Mouse (Mus musculus): Measurements from ENCODE around the gene Ist1. TPM values are rescaled to one million over a fixed set of nuclear protein-coding genes. Genes with fewer than 3 reads are reported as not detected.

The Ist1 gene
- polyA plus RNA-seq, 1 experiment from 2014 or later: 172 TPM

GRCm38 (mm10) chr8:109672656-109673055 lies 20.4 kb downstream of the Ist1 start:
- Histone ChIP-seq H3K27ac (ENCODE audit: low read depth, low read length) (no peak overlapping the region), H3K27me3 (ENCODE audit: control insufficient read depth, insufficient read depth, low read length) (no peaks in the 10 kb centered on the region), H3K4me1 (replicated peaks; ENCODE audit: control insufficient read depth, insufficient read depth, low read length) (no peaks in the 10 kb centered on the region), H3K4me3 (ENCODE audit: low read depth, low read length) (no peak overlapping the region), H3K9me3 (ENCODE audit: control insufficient read depth, low read length) (no peaks in the 10 kb centered on the region), H3K9ac (ENCODE audit: low read length) (no peak overlapping the region), H3K4me2 (ENCODE audit: low read depth, low read length, severe bottlenecking) (no peak overlapping the region), H3K36me3 (ENCODE audit: control insufficient read depth, insufficient read depth, low read length) (peaks cover 9% of the 10 kb centered on the region)
- 91% methylated on average over 5 of the region's 5 CpGs for WGBS
- DNase-seq (ENCODE audit: low spot score) (no peak), ATAC-seq (replicated peaks; ENCODE audit: low FRiP score) (no peak)

GRCm38 (mm10) chr8:109666616-109667015 lies 26.4 kb downstream of the Ist1 start:
- Histone ChIP-seq H3K4me3 (ENCODE audit: low read depth, low read length) (no peak overlapping the region), H3K36me3 (ENCODE audit: control insufficient read depth, insufficient read depth, low read length) (no peaks in the 10 kb centered on the region), H3K27me3 (ENCODE audit: control insufficient read depth, insufficient read depth, low read length) (no peaks in the 10 kb centered on the region), H3K9me3 (ENCODE audit: control insufficient read depth, low read length) (no peaks in the 10 kb centered on the region), H3K9ac (ENCODE audit: low read length) (no peak overlapping the region), H3K4me1 (replicated peaks; ENCODE audit: control insufficient read depth, insufficient read depth, low read length) (no peaks in the 10 kb centered on the region), H3K27ac (ENCODE audit: low read depth, low read length) (no peak overlapping the region), H3K4me2 (ENCODE audit: low read depth, low read length, severe bottlenecking) (no peak overlapping the region)
- WGBS: 88% methylated on average over 5 of the region's 5 CpGs
- ATAC-seq (replicated peaks; ENCODE audit: low FRiP score) (no peak), DNase-seq (ENCODE audit: low spot score) (no peak)

GRCm38 (mm10) chr8:109662328-109662727 lies 30.7 kb downstream of the Ist1 start:
- no peaks in the 10 kb centered on the region for H3K4me1 ChIP-seq (replicated peaks; ENCODE audit: control insufficient read depth, insufficient read depth, low read length)
- no peak for DNase-seq (ENCODE audit: low spot score)
- WGBS: 89% methylated on average over 3 of the region's 3 CpGs

GRCm38 (mm10) chr8:109656860-109657259 lies 36.2 kb downstream of the Ist1 start:
- Histone ChIP-seq H3K4me3 (ENCODE audit: low read depth, low read length) (no peak overlapping the region), H3K9ac (ENCODE audit: low read length) (no peak overlapping the region), H3K4me1 (replicated peaks; ENCODE audit: control insufficient read depth, insufficient read depth, low read length) (no peaks in the 10 kb centered on the region), H3K9me3 (ENCODE audit: control insufficient read depth, low read length) (no peaks in the 10 kb centered on the region), H3K4me2 (ENCODE audit: low read depth, low read length, severe bottlenecking) (no peak overlapping the region), H3K27me3 (ENCODE audit: control insufficient read depth, insufficient read depth, low read length) (no peaks in the 10 kb centered on the region), H3K36me3 (ENCODE audit: control insufficient read depth, insufficient read depth, low read length) (no peaks in the 10 kb centered on the region), H3K27ac (ENCODE audit: low read depth, low read length) (no peak overlapping the region)
- ATAC-seq (replicated peaks; ENCODE audit: low FRiP score) (no peak), DNase-seq (ENCODE audit: low spot score) (no peak)
- WGBS: 91% methylated on average over 3 of the region's 3 CpGs

More at GRCm38 (mm10) chr8:109662328-109662727, 30.7 kb downstream of the Ist1 start:
- no peak overlapping the region for H3K4me3 ChIP-seq (ENCODE audit: low read depth, low read length)
- no peak overlapping the region for H3K9ac ChIP-seq (ENCODE audit: low read length)
- ATAC-seq (replicated peaks; ENCODE audit: low FRiP score): no peak
- H3K36me3 ChIP-seq (ENCODE audit: control insufficient read depth, insufficient read depth, low read length): no peaks in the 10 kb centered on the region
- no peak overlapping the region for H3K27ac ChIP-seq (ENCODE audit: low read depth, low read length)
- H3K4me2 ChIP-seq (ENCODE audit: low read depth, low read length, severe bottlenecking): no peak overlapping the region
- H3K27me3 ChIP-seq (ENCODE audit: control insufficient read depth, insufficient read depth, low read length): no peaks in the 10 kb centered on the region
- no peaks in the 10 kb centered on the region for H3K9me3 ChIP-seq (ENCODE audit: control insufficient read depth, low read length)

- Histone ChIP-seq H3K9ac (ENCODE audit: low read length) (no peak overlapping the region), H3K36me3 (ENCODE audit: control insufficient read depth, insufficient read depth, low read length) (no peaks in the 10 kb centered on the region), H3K9me3 (ENCODE audit: control insufficient read depth, low read length) (no peaks in the 10 kb centered on the region), H3K4me2 (ENCODE audit: low read depth, low read length, severe bottlenecking) (no peak overlapping the region), H3K27ac (ENCODE audit: low read depth, low read length) (no peak overlapping the region), H3K4me1 (replicated peaks; ENCODE audit: control insufficient read depth, insufficient read depth, low read length) (no peaks in the 10 kb centered on the region), H3K27me3 (ENCODE audit: control insufficient read depth, insufficient read depth, low read length) (no peaks in the 10 kb centered on the region), H3K4me3 (ENCODE audit: low read depth, low read length) (no peak overlapping the region)
- WGBS: 84% methylated on average over 10 of the region's 10 CpGs
- ATAC-seq (replicated peaks; ENCODE audit: low FRiP score): no peak
- DNase-seq (ENCODE audit: low spot score): no peak
Observed at GRCm38 (mm10) chr8:109650801-109651200, 42.3 kb downstream of the Ist1 start.

- H3K27ac ChIP-seq (ENCODE audit: low read depth, low read length): no peak overlapping the region
- 87% methylated on average over 7 of the region's 7 CpGs for WGBS
- no peaks in the 10 kb centered on the region for H3K36me3 ChIP-seq (ENCODE audit: control insufficient read depth, insufficient read depth, low read length)
- H3K4me1 ChIP-seq (replicated peaks; ENCODE audit: control insufficient read depth, insufficient read depth, low read length): no peaks in the 10 kb centered on the region
- no peak for ATAC-seq (replicated peaks; ENCODE audit: low FRiP score)
- H3K4me2 ChIP-seq (ENCODE audit: low read depth, low read length, severe bottlenecking): no peak overlapping the region
- no peak for DNase-seq (ENCODE audit: low spot score)
- H3K4me3 ChIP-seq (ENCODE audit: low read depth, low read length): no peak overlapping the region
- no peaks in the 10 kb centered on the region for H3K9me3 ChIP-seq (ENCODE audit: control insufficient read depth, low read length)
- no peaks in the 10 kb centered on the region for H3K27me3 ChIP-seq (ENCODE audit: control insufficient read depth, insufficient read depth, low read length)
- H3K9ac ChIP-seq (ENCODE audit: low read length): no peak overlapping the region
Observed at GRCm38 (mm10) chr8:109648469-109648868, 44.6 kb downstream of the Ist1 start.

GRCm38 (mm10) chr8:109647331-109647730 lies 45.7 kb downstream of the Ist1 start:
- no peaks in the 10 kb centered on the region for H3K27me3 ChIP-seq (ENCODE audit: control insufficient read depth, insufficient read depth, low read length)
- DNase-seq (ENCODE audit: low spot score) (no peak), ATAC-seq (replicated peaks; ENCODE audit: low FRiP score) (no peak)
- no peak overlapping the region for H3K9ac ChIP-seq (ENCODE audit: low read length)
- no peaks in the 10 kb centered on the region for H3K36me3 ChIP-seq (ENCODE audit: control insufficient read depth, insufficient read depth, low read length)
- no peaks in the 10 kb centered on the region for H3K4me1 ChIP-seq (replicated peaks; ENCODE audit: control insufficient read depth, insufficient read depth, low read length)
- no peak overlapping the region for H3K4me3 ChIP-seq (ENCODE audit: low read depth, low read length)
- no peaks in the 10 kb centered on the region for H3K9me3 ChIP-seq (ENCODE audit: control insufficient read depth, low read length)
- H3K27ac ChIP-seq (ENCODE audit: low read depth, low read length): no peak overlapping the region
- no peak overlapping the region for H3K4me2 ChIP-seq (ENCODE audit: low read depth, low read length, severe bottlenecking)
- 78% methylated on average over 11 of the region's 11 CpGs for WGBS

- 81% methylated on average over 5 of the region's 5 CpGs for WGBS
- Histone ChIP-seq H3K4me3 (ENCODE audit: low read depth, low read length) (no peak overlapping the region), H3K27ac (ENCODE audit: low read depth, low read length) (no peak overlapping the region), H3K9ac (ENCODE audit: low read length) (no peak overlapping the region), H3K4me1 (replicated peaks; ENCODE audit: control insufficient read depth, insufficient read depth, low read length) (no peaks in the 10 kb centered on the region), H3K4me2 (ENCODE audit: low read depth, low read length, severe bottlenecking) (no peak overlapping the region), H3K9me3 (ENCODE audit: control insufficient read depth, low read length) (no peaks in the 10 kb centered on the region), H3K36me3 (ENCODE audit: control insufficient read depth, insufficient read depth, low read length) (no peaks in the 10 kb centered on the region), H3K27me3 (ENCODE audit: control insufficient read depth, insufficient read depth, low read length) (no peaks in the 10 kb centered on the region)
- DNase-seq (ENCODE audit: low spot score): no peak
- ATAC-seq (replicated peaks; ENCODE audit: low FRiP score): no peak
Observed at GRCm38 (mm10) chr8:109641236-109641635, 51.8 kb downstream of the Ist1 start.

- Histone ChIP-seq H3K36me3 (ENCODE audit: control insufficient read depth, insufficient read depth, low read length) (no peaks in the 10 kb centered on the region), H3K4me2 (ENCODE audit: low read depth, low read length, severe bottlenecking) (no peak overlapping the region), H3K4me1 (replicated peaks; ENCODE audit: control insufficient read depth, insufficient read depth, low read length) (no peaks in the 10 kb centered on the region), H3K4me3 (ENCODE audit: low read depth, low read length) (no peak overlapping the region), H3K9ac (ENCODE audit: low read length) (no peak overlapping the region), H3K27ac (ENCODE audit: low read depth, low read length) (no peak overlapping the region), H3K9me3 (ENCODE audit: control insufficient read depth, low read length) (no peaks in the 10 kb centered on the region), H3K27me3 (ENCODE audit: control insufficient read depth, insufficient read depth, low read length) (no peaks in the 10 kb centered on the region)
- WGBS: 67% methylated on average over 7 of the region's 7 CpGs
- DNase-seq (ENCODE audit: low spot score): no peak
- ATAC-seq (replicated peaks; ENCODE audit: low FRiP score): no peak
Observed at GRCm38 (mm10) chr8:109640410-109640809, 52.6 kb downstream of the Ist1 start.
